Mouse (Mus musculus): ENCODE measurements around the gene 1700001C19Rik.

- TF ChIP-seq CTCF (IDR thresholded peaks at IDR 0.05) (no peak), POLR2A (IDR thresholded peaks at IDR 0.05; ENCODE audit: insufficient read depth, low read depth, low read length) (no peak), EP300 (IDR thresholded peaks at IDR 0.05; ENCODE audit: insufficient read depth, low read depth, low read length) (no peak)
Measured at GRCm38 (mm10) chr17:47446025-47446424, 8.8 kb upstream of the 1700001C19Rik start.

Data from heart, adult 2 months (tissue).